Mouse (Mus musculus) E14TG2a.4 (cell line): ENCODE data around the gene 4930524B15Rik.

Source experiments
- CTCF ChIP-seq: conservative IDR thresholded peaks from 2 replicates; pipeline ENCODE4 v1.5.1; 2014; ENCODE audit warnings: low read length
- POU5F1 ChIP-seq: IDR thresholded peaks from 2 replicates; pipeline ENCODE4 v1.6.1; 2014; ENCODE audit warnings: low read length, borderline replicate concordance

DNA sequence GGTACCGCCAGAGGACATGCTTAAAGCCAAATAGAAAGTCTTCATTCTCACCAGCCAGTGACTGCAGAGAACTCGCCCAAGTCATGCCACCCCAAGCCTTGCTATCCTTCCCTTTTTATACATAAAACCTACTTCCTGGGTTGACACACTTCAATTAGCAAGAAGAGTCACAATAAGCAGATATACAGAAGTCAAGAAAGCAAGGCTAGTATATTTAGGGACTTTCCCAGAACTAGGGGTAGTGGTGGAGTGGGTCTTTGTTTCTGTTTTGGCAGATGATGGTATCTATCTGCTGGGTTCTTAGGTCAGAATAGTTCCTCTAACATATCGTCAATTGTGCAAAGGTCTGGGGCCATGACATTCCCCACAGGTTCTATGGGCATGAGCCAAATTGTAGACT lies 27.1 kb downstream of the 4930524B15Rik start:
- TF ChIP-seq CTCF (no peak), POU5F1 (no peak)
